Mouse (Mus musculus): ENCODE data around the gene Tmem230. TPM values are rescaled to one million over a fixed set of nuclear protein-coding genes. Genes with fewer than 3 reads are reported as not detected.
A peak's percentile ranks its signal among the peaks of the same experiment; 100 is the strongest.

Gene Tmem230
- polyA plus RNA-seq, 2 experiments: 11.8 to 15.7 TPM

DNA sequence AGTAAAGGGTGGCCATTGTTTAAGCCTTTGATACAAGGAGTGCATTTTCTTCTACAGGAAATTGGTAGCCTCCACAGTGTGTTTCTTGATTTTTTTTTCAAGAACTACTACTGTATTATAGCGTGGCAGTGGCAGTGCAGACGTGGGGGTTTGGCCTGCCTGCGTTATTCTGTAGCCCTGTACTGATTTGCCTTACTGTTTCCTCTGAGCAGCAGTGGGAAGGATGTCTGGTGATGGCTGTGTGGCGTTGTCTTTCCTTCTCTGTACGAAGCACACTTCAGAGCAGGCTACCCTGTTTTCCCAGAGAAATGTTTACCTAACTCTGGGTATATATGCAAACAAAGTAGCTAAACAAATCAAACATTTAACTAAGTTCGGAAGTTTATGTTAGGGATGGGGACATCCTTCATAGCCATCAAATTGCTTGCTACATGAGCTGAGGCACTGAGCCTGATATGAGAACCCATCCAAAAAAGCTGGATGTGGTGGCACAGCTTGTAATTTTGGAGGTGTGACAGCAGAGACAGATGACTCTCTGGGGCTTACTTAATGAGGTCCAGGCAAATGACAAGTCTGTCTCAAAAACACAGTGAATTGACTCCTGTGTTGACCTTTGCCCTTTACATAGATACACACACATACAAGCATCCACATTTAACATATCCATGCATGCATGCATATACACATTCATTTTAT is 25.2 kb upstream of the Tmem230 start:
- Histone ChIP-seq H3K4me2 (ENCODE audit: low read depth) (no peak overlapping the region), H3K27me3 (ENCODE audit: control insufficient read depth, insufficient read depth, low read length) (no peaks in the 10 kb centered on the region)

GRCm38 (mm10) chr2:132270331-132270951 is 22.8 kb upstream of the Tmem230 start:
- H3K4me3 ChIP-seq (ENCODE audit: insufficient read depth in 1 of 2, low read depth in 2 of 2, low read length in 2 of 2): no peak overlapping the region
- 50% methylated on average over 2 of the region's 2 CpGs for WGBS (ENCODE audit: insufficient replicate concordance)

More for the DNA sequence above, 25.2 kb upstream of the Tmem230 start:
- TF ChIP-seq CTCF (IDR thresholded peaks at IDR 0.05; ENCODE audit: low read depth) (no peak), EP300 (IDR thresholded peaks at IDR 0.05; ENCODE audit: low read depth) (no peak)
- no peaks in the 10 kb centered on the region for H3K9me3 ChIP-seq (ENCODE audit: control insufficient read depth, low read length)
- no peaks in the 10 kb centered on the region for H3K36me3 ChIP-seq (replicated peaks; ENCODE audit: control insufficient read depth, insufficient read depth, low read depth)
- peaks cover 6 to 25% of the 10 kb centered on the region in 2 experiments for H3K4me1 ChIP-seq (replicated peaks; ENCODE audit: control insufficient read depth in 2 of 2, insufficient read depth in 2 of 2, low read length in 1 of 2)
- no peak for ATAC-seq (ENCODE audit: insufficient read depth)
- no peak for DNase-seq (ENCODE audit: low read depth in 3 of 3, low spot score in 3 of 3)
- 47% methylated on average over 6 of the region's 6 CpGs for WGBS (ENCODE audit: insufficient replicate concordance)
- H3K4me3 ChIP-seq (ENCODE audit: insufficient read depth in 1 of 2, low read depth in 2 of 2, low read length in 2 of 2): no peak overlapping the region
- H3K27ac ChIP-seq: no peak overlapping the region
- H3K9ac ChIP-seq (replicated peaks): no peak overlapping the region

DNA sequence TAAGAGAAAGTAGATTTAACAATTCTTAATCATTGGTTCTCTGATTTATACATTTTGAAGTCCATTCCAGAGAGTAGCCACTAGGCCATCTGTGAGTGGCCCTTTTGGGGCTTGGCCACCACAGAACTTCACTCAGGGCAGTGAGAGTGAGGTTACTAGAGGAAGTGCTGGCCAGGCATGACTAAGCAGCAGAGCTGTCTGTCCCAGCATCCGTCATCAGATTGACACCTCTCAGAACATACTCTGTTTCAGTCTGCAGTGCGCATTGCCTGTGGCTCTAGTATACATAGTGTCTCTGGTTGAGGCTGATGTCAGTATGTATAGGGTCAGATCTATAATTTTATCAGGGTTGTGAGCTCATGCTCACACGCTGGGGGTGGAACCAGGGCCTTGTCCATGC is 21.6 kb upstream of the Tmem230 start:
- no peaks in the 10 kb centered on the region for H3K9me3 ChIP-seq (ENCODE audit: control insufficient read depth, low read length)
- H3K9ac ChIP-seq (replicated peaks): no peak overlapping the region
- no peaks in the 10 kb centered on the region for H3K27me3 ChIP-seq (ENCODE audit: control insufficient read depth, insufficient read depth, low read length)
- H3K4me2 ChIP-seq (ENCODE audit: low read depth): no peak overlapping the region
- H3K27ac ChIP-seq: no peak overlapping the region
- no peaks in the 10 kb centered on the region for H3K36me3 ChIP-seq (replicated peaks; ENCODE audit: control insufficient read depth, insufficient read depth, low read depth)
- peaks cover 10 to 39% of the 10 kb centered on the region in 2 experiments for H3K4me1 ChIP-seq (replicated peaks; ENCODE audit: control insufficient read depth in 2 of 2, insufficient read depth in 2 of 2, low read length in 1 of 2)
- DNase-seq (ENCODE audit: low read depth in 3 of 3, low spot score in 3 of 3) (peak in 1 of 3 experiments; percentile 60), ATAC-seq (ENCODE audit: insufficient read depth) (peak; percentile 74)
- H3K4me3 ChIP-seq (ENCODE audit: insufficient read depth in 1 of 2, low read depth in 2 of 2, low read length in 2 of 2): no peak overlapping the region
- TF ChIP-seq EP300 (IDR thresholded peaks at IDR 0.05; ENCODE audit: low read depth) (no peak), CTCF (IDR thresholded peaks at IDR 0.05; ENCODE audit: low read depth) (no peak)
- WGBS (ENCODE audit: insufficient replicate concordance): 46% methylated on average over 3 of the region's 3 CpGs

More at GRCm38 (mm10) chr2:132270331-132270951, 22.8 kb upstream of the Tmem230 start:
- peak; percentile 51; the same call in 1 of the 2 replicates for ATAC-seq (ENCODE audit: insufficient read depth)
- no peak overlapping the region for H3K4me2 ChIP-seq (ENCODE audit: low read depth)
- H3K4me1 ChIP-seq (replicated peaks; ENCODE audit: control insufficient read depth in 2 of 2, insufficient read depth in 2 of 2, low read length in 1 of 2): peaks cover 6 to 28% of the 10 kb centered on the region in 2 experiments
- H3K9me3 ChIP-seq (ENCODE audit: control insufficient read depth, low read length): no peaks in the 10 kb centered on the region
- H3K9ac ChIP-seq (replicated peaks): no peak overlapping the region
- no peaks in the 10 kb centered on the region for H3K27me3 ChIP-seq (ENCODE audit: control insufficient read depth, insufficient read depth, low read length)
- DNase-seq (ENCODE audit: low read depth in 3 of 3, low spot score in 3 of 3): no peak
- TF ChIP-seq CTCF (IDR thresholded peaks at IDR 0.05; ENCODE audit: low read depth) (no peak), EP300 (IDR thresholded peaks at IDR 0.05; ENCODE audit: low read depth) (no peak)
- H3K36me3 ChIP-seq (replicated peaks; ENCODE audit: control insufficient read depth, insufficient read depth, low read depth): no peaks in the 10 kb centered on the region
- H3K27ac ChIP-seq: no peak overlapping the region

DNA sequence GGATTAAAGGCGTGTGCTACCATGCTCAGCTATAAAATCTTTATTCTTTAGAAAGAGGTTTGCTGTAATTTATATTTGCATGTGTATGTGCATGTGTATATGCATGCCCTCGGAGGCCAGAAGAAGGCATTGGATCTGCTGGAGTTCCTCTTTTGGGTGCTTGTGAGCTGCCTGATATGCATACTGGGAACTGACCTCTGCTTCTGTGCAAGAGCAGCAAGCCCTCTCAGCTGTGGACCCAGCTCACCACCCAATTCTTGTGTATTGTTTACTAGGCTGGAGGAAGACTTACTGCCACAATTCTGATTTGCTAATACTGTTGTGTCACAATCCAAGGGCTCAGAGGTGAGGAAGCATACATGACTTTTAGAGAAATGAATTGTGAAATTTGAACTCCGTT is 18.5 kb upstream of the Tmem230 start:
- no peak for DNase-seq (ENCODE audit: low read depth in 3 of 3, low spot score in 3 of 3)
- no peak overlapping the region for H3K4me3 ChIP-seq (ENCODE audit: insufficient read depth in 1 of 2, low read depth in 2 of 2, low read length in 2 of 2)
- no peak for ATAC-seq (ENCODE audit: insufficient read depth)
- peaks cover 15 to 38% of the 10 kb centered on the region in 2 experiments for H3K4me1 ChIP-seq (replicated peaks; ENCODE audit: control insufficient read depth in 2 of 2, insufficient read depth in 2 of 2, low read length in 1 of 2)
- WGBS (ENCODE audit: insufficient replicate concordance): 68% methylated on average over 3 of the region's 3 CpGs
- no peak for TF ChIP-seq CTCF (IDR thresholded peaks at IDR 0.05; ENCODE audit: low read depth)
- no peak for TF ChIP-seq EP300 (IDR thresholded peaks at IDR 0.05; ENCODE audit: low read depth)
- no peak overlapping the region for H3K9ac ChIP-seq (replicated peaks)
- no peaks in the 10 kb centered on the region for H3K9me3 ChIP-seq (ENCODE audit: control insufficient read depth, low read length)
- H3K36me3 ChIP-seq (replicated peaks; ENCODE audit: control insufficient read depth, insufficient read depth, low read depth): no peaks in the 10 kb centered on the region
- H3K27ac ChIP-seq: no peak overlapping the region
- no peak overlapping the region for H3K4me2 ChIP-seq (ENCODE audit: low read depth)
- no peaks in the 10 kb centered on the region for H3K27me3 ChIP-seq (ENCODE audit: control insufficient read depth, insufficient read depth, low read length)

DNA sequence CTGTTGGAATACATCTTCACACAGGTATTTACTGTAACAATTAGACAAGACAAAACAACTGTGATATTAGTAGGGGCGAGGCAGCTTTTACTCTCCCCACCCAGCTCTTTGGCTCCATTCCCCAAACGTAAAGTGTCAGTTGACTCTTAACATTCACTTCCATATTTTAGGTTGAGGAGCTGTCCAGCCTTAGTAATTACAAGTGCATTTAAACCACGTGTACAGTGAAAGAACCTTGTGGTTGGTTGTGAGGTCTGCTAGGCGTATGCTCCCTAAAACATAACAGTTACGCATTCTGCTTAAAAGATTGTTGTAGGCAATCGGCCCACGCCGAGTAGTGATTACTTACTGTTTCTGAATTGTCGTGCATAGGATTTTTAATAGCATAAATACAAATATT is 17.6 kb upstream of the Tmem230 start:
- TF ChIP-seq CTCF (IDR thresholded peaks at IDR 0.05; ENCODE audit: low read depth): no peak
- TF ChIP-seq EP300 (IDR thresholded peaks at IDR 0.05; ENCODE audit: low read depth): no peak
- H3K4me1 ChIP-seq (replicated peaks; ENCODE audit: control insufficient read depth in 2 of 2, insufficient read depth in 2 of 2, low read length in 1 of 2): peaks cover 9 to 29% of the 10 kb centered on the region in 2 experiments
- no peak overlapping the region for H3K27ac ChIP-seq
- no peaks in the 10 kb centered on the region for H3K9me3 ChIP-seq (ENCODE audit: control insufficient read depth, low read length)
- no peaks in the 10 kb centered on the region for H3K36me3 ChIP-seq (replicated peaks; ENCODE audit: control insufficient read depth, insufficient read depth, low read depth)
- ATAC-seq (ENCODE audit: insufficient read depth) (no peak), DNase-seq (ENCODE audit: low read depth in 3 of 3, low spot score in 3 of 3) (no peak)
- no peak overlapping the region for H3K4me2 ChIP-seq (ENCODE audit: low read depth)
- WGBS (ENCODE audit: insufficient replicate concordance): 59% methylated on average over 9 of the region's 9 CpGs
- H3K9ac ChIP-seq (replicated peaks): no peak overlapping the region
- no peaks in the 10 kb centered on the region for H3K27me3 ChIP-seq (ENCODE audit: control insufficient read depth, insufficient read depth, low read length)
- H3K4me3 ChIP-seq (ENCODE audit: insufficient read depth in 1 of 2, low read depth in 2 of 2, low read length in 2 of 2): no peak overlapping the region
